Mouse (Mus musculus) retina, embryonic 14.5 days (tissue): Measurements from ENCODE around the gene Aldh1l2.

Experiments
- DNase-seq: peaks from one replicate; pipeline ENCODE4 v3.0.0-alpha.2; 2015; ENCODE audit warnings: low spot score

Gene Aldh1l2

DNA sequence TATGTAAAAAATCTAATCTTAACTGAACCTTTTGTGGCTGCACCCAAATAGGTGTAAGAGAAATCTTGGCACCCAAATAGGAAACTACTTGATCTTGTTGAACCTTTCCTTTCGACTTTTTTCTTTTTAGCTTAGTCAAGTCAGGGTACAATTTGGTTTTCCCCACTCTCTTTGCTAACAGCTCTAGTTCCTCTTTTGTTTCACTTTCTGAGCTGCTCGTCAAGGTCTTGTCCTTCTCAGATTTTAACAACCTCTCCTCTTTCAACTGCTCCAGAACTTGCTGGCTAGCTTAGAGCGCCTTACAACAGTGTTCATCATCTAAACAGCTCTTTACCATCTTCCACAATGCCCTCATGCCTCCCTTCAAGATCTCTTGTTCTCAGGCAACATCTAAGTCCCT, 76.4 kb downstream of the Aldh1l2 start:
- DNase-seq: no peak

DNA sequence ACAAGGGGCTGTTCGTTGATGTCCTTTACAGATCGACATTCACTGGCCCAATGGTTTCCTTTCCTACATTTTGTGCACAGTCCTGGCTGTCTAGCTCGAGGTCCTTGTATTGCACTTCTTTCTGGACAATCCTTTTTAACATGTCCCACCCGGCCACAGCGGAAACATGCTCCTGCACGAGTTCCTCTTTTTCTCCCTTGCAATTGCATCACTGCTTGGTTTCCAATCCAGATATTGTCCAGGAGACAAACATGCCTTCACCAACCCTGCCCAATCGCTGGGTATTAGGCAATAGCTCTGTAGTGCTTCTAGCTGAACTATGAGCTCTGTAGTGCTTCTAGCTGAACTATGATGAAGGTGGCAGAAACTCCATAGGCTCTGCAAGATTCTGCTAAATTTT, 85.4 kb downstream of the Aldh1l2 start:
- no peak for DNase-seq
